Mouse (Mus musculus) intestine, postnatal 0 days (tissue): ENCODE data around the gene Gm49403. TPM values are rescaled to one million over a fixed set of nuclear protein-coding genes. Genes with fewer than 3 reads are reported as not detected.

Experiments used
- ATAC-seq: fragments of 200-750 bp; cut with Nextera tagmentation; 2 replicates; pipeline ENCODE4 v1.8.0; 2017; ENCODE audit warnings: mild to moderate bottlenecking, moderate TSS enrichment, moderate library complexity
- H3K27ac ChIP-seq: fragments of 300-500 bp; sonication (generic); 2 replicates; pipeline ENCODE4 v1.5.1; 2014; ENCODE audit warnings: mild to moderate bottlenecking, low read depth, low read length, moderate library complexity
- H3K27me3 ChIP-seq: fragments of 300-500 bp; sonication (generic); replicated peaks from 2 replicates; pipeline ENCODE4 v1.6.1; 2014; ENCODE audit warnings: low read length, mixed read lengths; ENCODE audit not compliant: control insufficient read depth, insufficient read depth
- H3K36me3 ChIP-seq: fragments of 300-500 bp; sonication (generic); 2 replicates; pipeline ENCODE4 v1.6.1; 2014; ENCODE audit warnings: mild to moderate bottlenecking, moderate library complexity; ENCODE audit not compliant: control insufficient read depth, insufficient read depth
- H3K4me1 ChIP-seq: fragments of 300-500 bp; sonication (generic); replicated peaks from 2 replicates; pipeline ENCODE4 v1.6.1; 2014; ENCODE audit warnings: antibody characterized with exemption, low read length, mixed read lengths; ENCODE audit not compliant: control insufficient read depth, insufficient read depth
- H3K4me2 ChIP-seq: fragments of 300-500 bp; sonication (generic); replicated peaks from 2 replicates; pipeline ENCODE4 v1.6.1; 2014; ENCODE audit warnings: low read depth, mild to moderate bottlenecking, moderate library complexity
- H3K4me3 ChIP-seq: fragments of 300-500 bp; sonication (generic); 2 replicates; pipeline ENCODE4 v1.5.1; 2014; ENCODE audit warnings: low read depth, low read length
- H3K9ac ChIP-seq: fragments of 300-500 bp; sonication (generic); 2 replicates; pipeline ENCODE4 v1.6.1; 2014; ENCODE audit warnings: mild to moderate bottlenecking, low read depth, low read length
- H3K9me3 ChIP-seq: fragments of 300-500 bp; sonication (generic); 2 replicates; pipeline ENCODE4 v1.6.1; 2016; ENCODE audit warnings: mixed run types; ENCODE audit not compliant: control insufficient read depth
- CTCF ChIP-seq: sonication (generic); IDR thresholded peaks from 2 replicates; pipeline ENCODE4 v1.5.1; 2016; ENCODE audit warnings: low read depth, mild to moderate bottlenecking, control low read depth, antibody characterized with exemption, moderate library complexity
- WGBS: fragments of 180-500 bp; shearing (Covaris S2); extraction: QIAGEN DNeasy Blood & Tissue Kit; methylation state at CpG from one replicate; pipeline ENCODE4 v1.1.7; 2014; 5-methylcytosine and 5-hydroxymethylcytosine counted together
- polyA plus RNA-seq: library from polyadenylated mRNA; unstranded; fragments of >200 nt; fragmentation: Nextera tagmentation; extraction: Ambion mirVana; gene quantifications from 2 replicates; pipeline ENCODE4 v1.2.1, GENCODE M21; 2015

Gene Gm49403
- polyA plus RNA-seq, 1 experiment from 2014 or later, result not detected

DNA sequence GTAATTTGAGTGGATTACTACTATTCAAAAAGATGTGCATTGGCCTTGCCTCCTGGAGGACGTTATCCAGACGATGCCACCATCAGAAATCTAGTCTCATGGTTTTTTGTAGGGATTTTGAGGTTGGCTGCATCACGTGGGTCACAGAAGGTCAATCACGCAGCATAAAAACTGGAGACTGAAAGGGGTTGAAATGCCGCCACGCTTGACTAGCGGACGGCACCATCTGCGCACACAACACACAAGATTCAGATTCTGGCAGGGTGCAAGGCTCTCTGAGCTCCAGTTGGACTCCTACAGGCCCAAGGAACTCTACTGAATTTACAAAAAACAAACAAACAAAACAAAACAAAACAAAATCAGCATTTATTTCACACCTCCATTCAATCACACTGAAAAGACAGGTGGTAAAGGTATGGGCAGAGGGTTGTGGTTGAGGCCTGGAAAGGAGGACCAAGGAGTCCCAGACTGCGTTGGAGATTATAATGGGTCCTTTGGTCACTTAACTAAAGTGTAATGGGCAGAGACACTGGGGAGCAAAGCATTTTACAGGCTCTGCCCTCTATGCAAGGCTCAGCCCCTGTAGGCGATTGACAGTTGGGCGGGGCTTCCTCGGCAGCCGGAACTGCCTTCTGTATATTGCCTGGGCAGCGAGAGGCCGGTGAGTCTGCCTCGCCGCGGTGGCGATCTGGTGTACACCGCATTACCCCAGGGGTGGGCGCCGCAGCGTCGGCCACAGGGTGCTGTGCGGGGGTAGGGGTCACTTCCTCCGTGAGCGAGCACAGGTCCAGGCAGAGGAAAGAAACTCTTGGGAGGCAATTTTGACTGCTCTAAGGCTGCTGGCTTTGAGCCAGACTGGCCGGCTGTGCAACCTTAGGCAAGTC is 43.6 kb upstream of the Gm49403 start:
- H3K4me2 ChIP-seq, result peak overlapping the region; percentile 66
- H3K9ac ChIP-seq, result peak overlapping the region; percentile 60
- H3K36me3 ChIP-seq, result peaks cover 6% of the 10 kb centered on the region; the same call in 1 of the 2 replicates
- H3K4me3 ChIP-seq, result peak overlapping the region; percentile 41
- TF ChIP-seq CTCF, result no peak
- ATAC-seq, result peak; percentile 60
- peak overlapping the region; percentile 21 for H3K27ac ChIP-seq
- 26% methylated on average over 29 of the region's 29 CpGs for WGBS
- no peaks in the 10 kb centered on the region for H3K9me3 ChIP-seq
- no peaks in the 10 kb centered on the region for H3K4me1 ChIP-seq
- H3K27me3 ChIP-seq, result no peaks in the 10 kb centered on the region

DNA sequence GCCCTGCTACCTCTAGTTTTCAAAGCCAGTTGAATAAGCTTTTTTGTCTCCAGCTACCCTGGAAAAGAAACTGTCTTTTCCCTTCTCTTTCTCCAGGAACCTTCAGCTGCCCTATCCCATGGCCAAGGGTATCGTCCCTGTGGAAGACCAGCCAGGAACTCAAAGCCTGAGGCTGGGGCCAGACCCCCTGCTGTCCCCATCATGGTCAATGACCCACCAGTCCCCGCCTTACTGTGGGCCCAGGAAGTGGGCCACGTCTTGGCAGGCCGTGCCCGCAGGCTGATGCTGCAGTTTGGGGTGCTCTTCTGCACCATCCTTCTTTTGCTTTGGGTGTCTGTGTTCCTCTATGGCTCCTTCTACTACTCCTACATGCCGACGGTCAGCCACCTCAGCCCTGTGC is 42.7 kb upstream of the Gm49403 start:
- no peak for TF ChIP-seq CTCF
- Histone ChIP-seq H3K9me3 (no peaks in the 10 kb centered on the region), H3K36me3 (peaks cover 4% of the 10 kb centered on the region), H3K4me1 (no peaks in the 10 kb centered on the region), H3K4me3 (peak overlapping the region; percentile 41; the same call in 1 of the 2 replicates), H3K27ac (no peak overlapping the region), H3K27me3 (no peaks in the 10 kb centered on the region), H3K4me2 (peak overlapping the region; percentile 66), H3K9ac (peak overlapping the region; percentile 60)
- 94% methylated on average over 7 of the region's 7 CpGs for WGBS
- ATAC-seq, result no peak

DNA sequence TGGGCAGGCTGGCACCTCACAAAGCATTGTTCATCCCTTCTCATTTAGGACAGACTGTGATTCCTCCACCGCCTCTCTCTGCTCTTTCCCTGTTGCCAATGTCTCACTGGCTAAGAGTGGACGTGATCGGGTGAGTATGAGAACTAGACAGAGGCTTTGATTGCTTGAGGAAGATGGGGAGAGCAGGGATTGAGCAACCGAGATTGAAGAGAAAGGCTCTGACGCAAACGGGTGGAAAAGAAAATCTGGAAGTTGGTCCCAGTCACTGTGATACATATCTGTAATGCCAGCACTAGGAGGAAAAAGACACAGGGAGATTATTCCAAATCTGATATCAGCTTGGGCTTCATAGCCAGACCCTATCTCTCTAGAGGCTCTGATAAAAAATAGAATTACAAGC is 40.8 kb upstream of the Gm49403 start:
- no peak overlapping the region for H3K9ac ChIP-seq
- no peaks in the 10 kb centered on the region for H3K4me1 ChIP-seq

DNA sequence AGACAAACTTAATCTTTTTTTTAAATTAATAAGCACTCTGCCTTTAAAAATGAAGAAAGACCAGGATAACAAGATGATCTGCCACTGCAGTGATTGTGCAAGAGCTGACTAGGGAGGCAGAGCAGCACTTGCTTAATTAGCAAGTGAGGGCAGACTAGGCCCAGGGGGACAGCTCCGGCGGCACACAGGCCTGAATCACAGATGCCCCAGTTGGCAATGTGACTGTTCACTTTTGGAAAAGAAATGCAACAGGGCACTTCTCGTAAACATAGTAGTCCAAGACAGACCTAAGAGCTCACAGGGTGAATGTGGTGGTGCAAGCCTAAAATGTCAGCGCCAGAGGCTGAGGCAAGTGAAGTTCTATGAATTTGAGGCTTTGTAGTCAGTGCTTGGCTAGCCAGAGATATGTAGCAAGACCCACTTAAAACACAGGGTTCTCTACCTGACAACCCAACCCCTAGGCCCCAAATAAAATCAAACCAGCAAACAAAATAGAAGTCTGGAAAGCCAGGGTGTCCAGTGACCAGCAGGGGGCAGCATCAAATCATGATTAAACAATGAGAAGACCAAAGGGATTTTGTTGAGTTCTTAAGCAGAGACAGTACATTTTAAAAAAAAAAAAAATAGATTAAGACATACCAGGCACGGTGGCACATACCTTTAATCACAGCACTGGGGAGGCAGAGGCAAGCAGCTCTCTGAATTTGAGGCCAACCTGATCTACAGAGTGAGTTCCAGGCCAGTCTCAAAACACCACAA is 39.2 kb upstream of the Gm49403 start:
- peak; percentile 76 for TF ChIP-seq CTCF
- no peak overlapping the region for H3K27ac ChIP-seq
- peaks cover 23% of the 10 kb centered on the region for H3K36me3 ChIP-seq
- H3K4me2 ChIP-seq, result no peak overlapping the region
- no peak for ATAC-seq
- H3K4me3 ChIP-seq, result no peak overlapping the region
- no peak overlapping the region for H3K9ac ChIP-seq
- H3K9me3 ChIP-seq, result no peaks in the 10 kb centered on the region
- H3K27me3 ChIP-seq, result no peaks in the 10 kb centered on the region
- no peaks in the 10 kb centered on the region for H3K4me1 ChIP-seq
- 64% methylated on average over 5 of the region's 5 CpGs for WGBS

More for the DNA sequence above, 40.8 kb upstream of the Gm49403 start:
- no peak for TF ChIP-seq CTCF
- Histone ChIP-seq H3K27me3 (no peaks in the 10 kb centered on the region), H3K4me3 (no peak overlapping the region), H3K36me3 (peaks cover 23% of the 10 kb centered on the region), H3K27ac (no peak overlapping the region), H3K4me2 (no peak overlapping the region), H3K9me3 (no peaks in the 10 kb centered on the region)
- ATAC-seq, result no peak
- 87% methylated on average over 6 of the region's 6 CpGs for WGBS

- Histone ChIP-seq H3K27me3 (no peaks in the 10 kb centered on the region), H3K36me3 (peaks cover 23% of the 10 kb centered on the region), H3K4me2 (no peak overlapping the region), H3K4me1 (no peaks in the 10 kb centered on the region), H3K4me3 (no peak overlapping the region), H3K9me3 (no peaks in the 10 kb centered on the region), H3K9ac (no peak overlapping the region), H3K27ac (no peak overlapping the region)
- no peak for ATAC-seq
- TF ChIP-seq CTCF, result no peak
- WGBS, result 64% methylated on average over 5 of the region's 5 CpGs
Measured at GRCm38 (mm10) chr19:8848356-8848755, 35.4 kb upstream of the Gm49403 start.

GRCm38 (mm10) chr19:8850402-8850901 is 33.3 kb upstream of the Gm49403 start, which contains the start of gene Lrrn4cl:
Gene Lrrn4cl, plus strand, starts transcription at chr19:8850768.
- no peaks in the 10 kb centered on the region for H3K9me3 ChIP-seq
- peak; percentile 74 for ATAC-seq
- H3K4me2 ChIP-seq, result peak within 1 kb of the TSS; percentile 14; the same call in 1 of the 2 replicates
- peaks cover 23% of the 10 kb centered on the region for H3K36me3 ChIP-seq
- no peak within 1 kb of the TSS for H3K4me3 ChIP-seq
- 0 out of 2 replicates have a peak within 1 kb of the TSS, but pooled peaks have one; percentile 23 for H3K9ac ChIP-seq
- H3K27me3 ChIP-seq, result no peaks in the 10 kb centered on the region
- 21% methylated on average over 7 of the region's 7 CpGs for WGBS
- TF ChIP-seq CTCF, result no peak
- peak within 1 kb of the TSS; percentile 11 for H3K27ac ChIP-seq
- H3K4me1 ChIP-seq, result no peaks in the 10 kb centered on the region
